ENCODE assay signal across 12 mouse cellular contexts in the genomic region with DNA sequence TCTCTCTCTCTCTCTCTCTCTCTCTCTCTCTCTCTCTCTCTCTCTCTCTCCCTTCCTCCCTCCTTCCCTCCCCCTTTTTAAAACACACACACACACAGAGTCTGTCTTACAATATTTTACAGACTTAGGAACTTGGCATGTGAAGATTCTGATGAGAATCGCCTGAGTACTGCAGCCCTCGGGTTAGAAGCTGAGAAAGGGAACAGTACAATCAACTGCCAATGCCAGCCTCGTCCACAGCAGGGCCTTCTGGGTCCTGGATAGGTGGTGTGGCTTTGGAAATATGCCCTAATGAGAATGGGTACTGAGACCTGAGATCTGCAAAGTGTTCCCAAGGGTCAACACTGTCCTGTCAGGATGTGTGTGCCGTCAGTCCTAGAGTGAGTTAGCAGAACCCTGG.
DNase-seq lines count a peak whose midpoint lies in the region; ATAC-seq lines count a peak whose summit lies in the region.
"Had no signal": no experiment of that assay in that cellular context is flagged by ENCODE, and none has a peak within 500 bp of the region (broad histone marks: within the 10 kb centered on the region; RNA-seq: fewer than 3 reads in every experiment).

No protein-coding gene starts in this region.

- no peaks in the 10 kb centered on the region; the same call in 1 of the 2 replicates for H3K27me3 ChIP-seq in forebrain, embryonic 10.5 days (ENCODE audit: poor library complexity, severe bottlenecking)
- no peaks in the 10 kb centered on the region for H3K27me3 ChIP-seq in hindbrain, embryonic 14.5 days (ENCODE audit: control insufficient read depth, insufficient read depth, low read length)
- H3K27me3 ChIP-seq in neural tube, embryonic 12.5 days (replicated peaks): no peaks in the 10 kb centered on the region

- intact Hi-C loops in gastrocnemius, postnatal 14 days (cut with DNase I; ENCODE audit: low total_unique reads): no loop called here

- peak; percentile 46; the same call in 1 of the 2 replicates for ATAC-seq in hindbrain, embryonic 14.5 days (ENCODE audit: low FRiP score)
- no peak for ATAC-seq in neural tube, embryonic 12.5 days (ENCODE audit: low FRiP score, low read depth)
- ATAC-seq: intestine, embryonic 16.5 days had no signal

- peaks cover 43% of the 10 kb centered on the region for H3K4me1 ChIP-seq in forebrain, embryonic 10.5 days
- H3K4me1 ChIP-seq in hindbrain, embryonic 14.5 days (replicated peaks; ENCODE audit: control insufficient read depth, insufficient read depth, low read length): peaks cover 21% of the 10 kb centered on the region
- peaks cover 8% of the 10 kb centered on the region for H3K4me1 ChIP-seq in neural tube, embryonic 12.5 days

- peak overlapping the region; percentile 21; the same call in 1 of the 2 replicates for H3K9ac ChIP-seq in hindbrain, embryonic 14.5 days
- H3K9ac ChIP-seq in neural tube, embryonic 12.5 days: no peak overlapping the region

- peak overlapping the region; percentile 10; the same call in 1 of the 2 replicates for H3K4me2 ChIP-seq in hindbrain, embryonic 14.5 days (replicated peaks)
- no peak overlapping the region for H3K4me2 ChIP-seq in neural tube, embryonic 12.5 days (replicated peaks)

- peak overlapping the region; percentile 66 for H3K27ac ChIP-seq in forebrain, embryonic 10.5 days
- H3K27ac ChIP-seq in hindbrain, embryonic 14.5 days: peak overlapping the region; percentile 94
- H3K27ac ChIP-seq in neural tube, embryonic 12.5 days: peak overlapping the region; percentile 57; the same call in 1 of the 2 replicates

- 42% methylated on average over 4 of the region's 4 CpGs for WGBS in forebrain, embryonic 10.5 days
- WGBS in hindbrain, embryonic 14.5 days: 15% methylated on average over 4 of the region's 4 CpGs
- WGBS in neural tube, embryonic 12.5 days: 41% methylated on average over 4 of the region's 4 CpGs

- H3K9me3 ChIP-seq in forebrain, embryonic 10.5 days: no peaks in the 10 kb centered on the region
- no peaks in the 10 kb centered on the region for H3K9me3 ChIP-seq in hindbrain, embryonic 14.5 days (ENCODE audit: control insufficient read depth, low read length)
- H3K9me3 ChIP-seq in neural tube, embryonic 12.5 days: no peaks in the 10 kb centered on the region
- H3K9me3 ChIP-seq: megakaryocyte, embryonic 14.5 days had no signal

- DNase-seq in cerebellum, adult 11-12 months: peak; percentile 27
- no peak for DNase-seq in cerebellum, postnatal 4 days (ENCODE audit: low spot score in 2 of 2)
- no peak for DNase-seq in forebrain, embryonic 10.5 days (ENCODE audit: extremely low spot score, low spot score)
- no peak for DNase-seq in hindbrain, embryonic 14.5 days (ENCODE audit: low spot score)
- no peak for DNase-seq in gastrocnemius, postnatal 10 days
- DNase-seq in gastrocnemius, postnatal 14 days: no peak
- DNase-seq in adrenal gland, postnatal 36 days: no peak
- DNase-seq: gastrocnemius, postnatal 25 days had no signal

- no peak overlapping the region for H3K4me3 ChIP-seq in forebrain, embryonic 10.5 days
- H3K4me3 ChIP-seq in hindbrain, embryonic 14.5 days (replicated peaks; ENCODE audit: low read length): no peak overlapping the region
- H3K4me3 ChIP-seq in neural tube, embryonic 12.5 days: no peak overlapping the region
- H3K4me3 ChIP-seq: erythroblast, embryonic 14.5 days; megakaryocyte, embryonic 14.5 days had no signal

- H3K36me3 ChIP-seq in forebrain, embryonic 10.5 days (replicated peaks): no peaks in the 10 kb centered on the region
- no peaks in the 10 kb centered on the region for H3K36me3 ChIP-seq in hindbrain, embryonic 14.5 days (replicated peaks; ENCODE audit: control insufficient read depth, insufficient read depth)
- H3K36me3 ChIP-seq in neural tube, embryonic 12.5 days: no peaks in the 10 kb centered on the region
